Mouse (Mus musculus): ENCODE measurements around the gene Plcl1. TPM values are rescaled to one million over a fixed set of nuclear protein-coding genes. Genes with fewer than 3 reads are reported as not detected.

The Plcl1 gene
- polyA plus RNA-seq, 1 experiment from 2014 or later = 3.1 TPM

GRCm38 (mm10) chr1:55755742-55756141, 350.0 kb downstream of the Plcl1 start:
- H3K9me3 ChIP-seq (ENCODE audit: control insufficient read depth, low read length) = no peaks in the 10 kb centered on the region
- no peaks in the 10 kb centered on the region for H3K4me1 ChIP-seq (ENCODE audit: control insufficient read depth, insufficient read depth, low read length)
- ATAC-seq (ENCODE audit: insufficient read depth, low FRiP score, low TSS enrichment) = no peak
- no peak overlapping the region for H3K4me3 ChIP-seq (ENCODE audit: low read depth, low read length)
- no peak overlapping the region for H3K4me2 ChIP-seq (ENCODE audit: low read depth)
- peak; percentile 31 for DNase-seq (ENCODE audit: low spot score)
- no peak overlapping the region for H3K27ac ChIP-seq (ENCODE audit: low read depth, low read length)
- H3K36me3 ChIP-seq (ENCODE audit: control insufficient read depth, insufficient read depth, low read length) = no peaks in the 10 kb centered on the region
- WGBS = 67% methylated on average over 10 of the region's 10 CpGs
- no peaks in the 10 kb centered on the region for H3K27me3 ChIP-seq (ENCODE audit: control insufficient read depth, insufficient read depth, low read length)
- no peak overlapping the region for H3K9ac ChIP-seq (ENCODE audit: low read length)

DNA sequence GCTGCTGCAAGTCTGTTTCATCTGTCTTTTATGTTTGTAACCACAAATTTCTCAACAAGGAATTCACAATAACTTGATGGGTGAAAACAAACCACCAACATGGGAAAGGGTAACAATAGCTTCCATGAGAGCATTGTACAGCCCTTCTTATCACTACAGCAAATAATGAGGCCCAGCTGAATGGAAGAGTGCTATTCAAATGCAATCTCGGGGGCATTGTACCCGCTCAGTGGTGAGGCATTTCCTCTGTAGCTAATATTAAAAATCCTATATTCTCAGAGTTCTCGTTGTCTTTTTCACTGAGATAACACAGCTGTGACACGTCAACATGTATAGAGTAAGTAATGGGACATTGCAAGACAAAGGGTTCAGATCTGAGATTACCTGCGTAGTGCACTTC, 356.6 kb downstream of the Plcl1 start:
- no peaks in the 10 kb centered on the region for H3K36me3 ChIP-seq (ENCODE audit: control insufficient read depth, insufficient read depth, low read length)
- 85% methylated on average over 5 of the region's 5 CpGs for WGBS
- no peaks in the 10 kb centered on the region for H3K27me3 ChIP-seq (ENCODE audit: control insufficient read depth, insufficient read depth, low read length)
- no peak overlapping the region for H3K4me2 ChIP-seq (ENCODE audit: low read depth)
- H3K4me3 ChIP-seq (ENCODE audit: low read depth, low read length) = no peak overlapping the region
- no peak overlapping the region for H3K27ac ChIP-seq (ENCODE audit: low read depth, low read length)
- H3K9ac ChIP-seq (ENCODE audit: low read length) = no peak overlapping the region
- DNase-seq (ENCODE audit: low spot score) (no peak), ATAC-seq (ENCODE audit: insufficient read depth, low FRiP score, low TSS enrichment) (no peak)
- no peaks in the 10 kb centered on the region for H3K9me3 ChIP-seq (ENCODE audit: control insufficient read depth, low read length)
- no peaks in the 10 kb centered on the region for H3K4me1 ChIP-seq (ENCODE audit: control insufficient read depth, insufficient read depth, low read length)

DNA sequence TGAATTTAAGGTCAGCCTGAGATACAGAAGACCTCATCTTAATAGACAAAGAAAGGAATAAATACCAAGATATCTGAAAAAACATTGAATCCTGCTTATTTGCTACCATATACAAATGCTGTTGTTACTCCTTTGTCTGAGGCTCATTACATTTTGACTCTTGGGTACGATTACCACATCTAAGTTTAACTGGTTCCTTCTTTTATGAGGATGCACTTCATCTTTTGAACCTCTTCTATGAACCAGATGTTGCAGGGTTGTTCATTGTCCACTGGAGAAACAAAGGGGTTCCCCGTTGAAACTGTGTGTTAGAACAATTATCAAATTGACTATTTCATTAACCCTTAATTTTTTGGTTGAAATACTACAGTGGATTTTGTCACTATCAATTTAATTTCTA, 357.4 kb downstream of the Plcl1 start:
- Histone ChIP-seq H3K4me2 (ENCODE audit: low read depth) (no peak overlapping the region), H3K27me3 (ENCODE audit: control insufficient read depth, insufficient read depth, low read length) (no peaks in the 10 kb centered on the region), H3K4me3 (ENCODE audit: low read depth, low read length) (no peak overlapping the region), H3K4me1 (ENCODE audit: control insufficient read depth, insufficient read depth, low read length) (no peaks in the 10 kb centered on the region), H3K27ac (ENCODE audit: low read depth, low read length) (no peak overlapping the region), H3K9me3 (ENCODE audit: control insufficient read depth, low read length) (no peaks in the 10 kb centered on the region), H3K9ac (ENCODE audit: low read length) (no peak overlapping the region), H3K36me3 (ENCODE audit: control insufficient read depth, insufficient read depth, low read length) (no peaks in the 10 kb centered on the region)
- 76% methylated on average over 2 of the region's 2 CpGs for WGBS
- DNase-seq (ENCODE audit: low spot score) (no peak), ATAC-seq (ENCODE audit: insufficient read depth, low FRiP score, low TSS enrichment) (no peak)

DNA sequence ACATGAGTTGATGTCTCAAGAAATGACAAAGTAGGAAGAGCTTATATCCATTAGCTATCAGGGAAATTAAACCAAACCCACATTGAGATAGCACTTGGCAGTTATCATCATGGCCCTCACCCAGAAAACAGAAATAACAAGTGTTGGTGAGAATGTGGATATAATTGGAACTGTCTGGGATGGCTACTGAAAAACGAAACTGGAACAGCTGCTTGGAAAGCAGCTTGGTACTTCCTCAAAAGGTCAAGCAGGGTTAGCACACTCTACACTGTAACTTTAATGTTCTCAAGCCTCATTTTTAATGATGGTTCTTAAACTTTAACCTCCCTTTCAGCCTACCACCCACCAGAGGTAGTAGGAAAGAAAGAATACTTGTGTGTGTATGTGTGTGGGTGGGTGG, 361.0 kb downstream of the Plcl1 start:
- no peak for ATAC-seq (ENCODE audit: insufficient read depth, low FRiP score, low TSS enrichment)
- DNase-seq (ENCODE audit: low spot score) = no peak
- no peaks in the 10 kb centered on the region for H3K4me1 ChIP-seq (ENCODE audit: control insufficient read depth, insufficient read depth, low read length)
- H3K9ac ChIP-seq (ENCODE audit: low read length) = no peak overlapping the region
- no peak overlapping the region for H3K27ac ChIP-seq (ENCODE audit: low read depth, low read length)
- no peaks in the 10 kb centered on the region for H3K27me3 ChIP-seq (ENCODE audit: control insufficient read depth, insufficient read depth, low read length)
- no peak overlapping the region for H3K4me2 ChIP-seq (ENCODE audit: low read depth)
- no peak overlapping the region for H3K4me3 ChIP-seq (ENCODE audit: low read depth, low read length)
- no peaks in the 10 kb centered on the region for H3K9me3 ChIP-seq (ENCODE audit: control insufficient read depth, low read length)
- WGBS = 71% methylated on average over 1 of the region's 1 CpGs
- no peaks in the 10 kb centered on the region for H3K36me3 ChIP-seq (ENCODE audit: control insufficient read depth, insufficient read depth, low read length)

- Histone ChIP-seq H3K27me3 (ENCODE audit: control insufficient read depth, insufficient read depth, low read length) (no peaks in the 10 kb centered on the region), H3K9me3 (ENCODE audit: control insufficient read depth, low read length) (no peaks in the 10 kb centered on the region), H3K4me3 (ENCODE audit: low read depth, low read length) (no peak overlapping the region), H3K4me2 (ENCODE audit: low read depth) (no peak overlapping the region), H3K27ac (ENCODE audit: low read depth, low read length) (no peak overlapping the region), H3K36me3 (ENCODE audit: control insufficient read depth, insufficient read depth, low read length) (no peaks in the 10 kb centered on the region), H3K9ac (ENCODE audit: low read length) (no peak overlapping the region), H3K4me1 (ENCODE audit: control insufficient read depth, insufficient read depth, low read length) (no peaks in the 10 kb centered on the region)
- no peak for DNase-seq (ENCODE audit: low spot score)
- no peak for ATAC-seq (ENCODE audit: insufficient read depth, low FRiP score, low TSS enrichment)
Observed at GRCm38 (mm10) chr1:55770072-55770785, 364.5 kb downstream of the Plcl1 start.

- no peak overlapping the region for H3K9ac ChIP-seq (ENCODE audit: low read length)
- no peaks in the 10 kb centered on the region for H3K36me3 ChIP-seq (ENCODE audit: control insufficient read depth, insufficient read depth, low read length)
- no peak overlapping the region for H3K4me3 ChIP-seq (ENCODE audit: low read depth, low read length)
- no peak overlapping the region for H3K4me2 ChIP-seq (ENCODE audit: low read depth)
- WGBS = 61% methylated on average over 6 of the region's 6 CpGs
- no peaks in the 10 kb centered on the region for H3K4me1 ChIP-seq (ENCODE audit: control insufficient read depth, insufficient read depth, low read length)
- no peaks in the 10 kb centered on the region for H3K27me3 ChIP-seq (ENCODE audit: control insufficient read depth, insufficient read depth, low read length)
- no peak for DNase-seq (ENCODE audit: low spot score)
- H3K27ac ChIP-seq (ENCODE audit: low read depth, low read length) = no peak overlapping the region
- ATAC-seq (ENCODE audit: insufficient read depth, low FRiP score, low TSS enrichment) = no peak
- no peaks in the 10 kb centered on the region for H3K9me3 ChIP-seq (ENCODE audit: control insufficient read depth, low read length)
Observed at GRCm38 (mm10) chr1:55792817-55793216, 387.1 kb downstream of the Plcl1 start.

Other genes with a start within 250 kb of the Plcl1 start
- 12.3 and 14.2 TPM in 2 replicates for gene Rftn2, start 179.1 kb upstream of the Plcl1 start, polyA plus RNA-seq (2014; fragmentation: Nextera tagmentation; extraction: Ambion mirVana)
- 2.6 and 3.6 TPM in 2 replicates for gene Mars2, start 168.7 kb upstream of the Plcl1 start, polyA plus RNA-seq (2014; fragmentation: Nextera tagmentation; extraction: Ambion mirVana)
- gene Boll, start 42.5 kb upstream of the Plcl1 start, polyA plus RNA-seq (2014; fragmentation: Nextera tagmentation; extraction: Ambion mirVana) = 0.49 TPM in 1 of 2 replicates, not detected in the other

Measured in neural tube, embryonic 11.5 days (tissue).